Mouse (Mus musculus) CH12.LX (cell line): ENCODE measurements around the gene Anks1.

Experiments used
- CTCF ChIP-seq, 2 experiments: IDR thresholded peaks in 1 of 2; conservative IDR thresholded peaks in 1 of 2; 2 replicates each; pipeline ENCODE4 v1.5.1; 2011 to 2012; ENCODE audit warnings: low read depth in 2 of 2, low read length in 2 of 2, improper control_type of control experiment in 1 of 2, inconsistent platforms in 1 of 2, mild to moderate bottlenecking in 1 of 2, moderate library complexity in 1 of 2
- E2F4 ChIP-seq: IDR thresholded peaks from 2 replicates; pipeline ENCODE4 v1.6.1; 2011; ENCODE audit warnings: low read depth, low read length, improper control_type of control experiment; ENCODE audit not compliant: insufficient replicate concordance
- EP300 ChIP-seq: IDR thresholded peaks from 2 replicates; pipeline ENCODE4 v1.6.1; 2011; ENCODE audit warnings: low read length, improper control_type of control experiment
- MAZ ChIP-seq: IDR thresholded peaks from 2 replicates; pipeline ENCODE4 v1.6.1; 2012; ENCODE audit warnings: low read depth, mild to moderate bottlenecking, inconsistent platforms, low read length, improper control_type of control experiment, moderate library complexity
- MXI1 ChIP-seq: IDR thresholded peaks from 2 replicates; pipeline ENCODE4 v1.6.1; 2011; ENCODE audit warnings: mild to moderate bottlenecking, low read depth, low read length, improper control_type of control experiment
- POLR2A ChIP-seq: IDR thresholded peaks from 2 replicates; pipeline ENCODE4 v1.6.1; 2011; ENCODE audit warnings: low read depth, mild to moderate bottlenecking, improper control_type of control experiment, low read length
- SMC3 ChIP-seq: IDR thresholded peaks from 2 replicates; pipeline ENCODE4 v1.6.1; 2011; ENCODE audit warnings: low read depth, low read length, improper control_type of control experiment
- UBTF ChIP-seq: IDR thresholded peaks from 2 replicates; pipeline ENCODE4 v1.6.1; 2012; ENCODE audit warnings: low read depth, mild to moderate bottlenecking, inconsistent platforms, low read length, improper control_type of control experiment, moderate library complexity
- ZC3H11A ChIP-seq: IDR thresholded peaks from 2 replicates; pipeline ENCODE4 v1.6.1; 2012; ENCODE audit warnings: low read depth, mild to moderate bottlenecking, inconsistent platforms, low read length, improper control_type of control experiment
- ZNF384 ChIP-seq: IDR thresholded peaks from 2 replicates; pipeline ENCODE4 v1.6.1; 2012; ENCODE audit warnings: low read depth, low read length, improper control_type of control experiment, inconsistent platforms

DNA sequence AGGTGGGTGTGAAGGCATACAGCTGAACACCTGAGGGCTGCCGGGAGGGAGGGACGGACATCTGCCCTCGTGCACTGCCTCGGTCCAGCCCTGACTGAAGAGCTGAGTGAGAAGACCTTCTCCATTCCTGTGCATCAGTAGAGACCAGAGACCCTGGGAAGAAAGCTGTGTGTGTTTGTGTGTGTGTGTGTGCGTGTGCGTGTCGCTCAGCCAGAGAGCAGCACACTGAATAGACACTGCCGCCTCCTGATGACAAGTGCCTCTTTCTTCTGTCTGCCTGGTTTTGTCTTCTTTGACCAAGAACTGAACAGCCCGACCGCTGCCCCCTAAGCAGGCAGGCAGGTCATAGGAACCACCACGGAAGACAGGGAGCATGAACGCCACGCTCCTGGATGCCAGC is 132.2 kb downstream of the Anks1 start:
- TF ChIP-seq POLR2A (no peak), SMC3 (no peak), ZNF384 (no peak), E2F4 (no peak), CTCF (conservative IDR thresholded peaks at IDR 0.05 in 1 of 2, IDR thresholded peaks at IDR 0.05 in 1 of 2; ENCODE audit: low read depth in 2 of 2, low read length in 2 of 2) (no peak), UBTF (no peak), MXI1 (no peak), ZC3H11A (no peak), MAZ (no peak), EP300 (no peak)
